Mouse (Mus musculus): ENCODE data around the gene Rab1a.

Rab1a gene

DNA sequence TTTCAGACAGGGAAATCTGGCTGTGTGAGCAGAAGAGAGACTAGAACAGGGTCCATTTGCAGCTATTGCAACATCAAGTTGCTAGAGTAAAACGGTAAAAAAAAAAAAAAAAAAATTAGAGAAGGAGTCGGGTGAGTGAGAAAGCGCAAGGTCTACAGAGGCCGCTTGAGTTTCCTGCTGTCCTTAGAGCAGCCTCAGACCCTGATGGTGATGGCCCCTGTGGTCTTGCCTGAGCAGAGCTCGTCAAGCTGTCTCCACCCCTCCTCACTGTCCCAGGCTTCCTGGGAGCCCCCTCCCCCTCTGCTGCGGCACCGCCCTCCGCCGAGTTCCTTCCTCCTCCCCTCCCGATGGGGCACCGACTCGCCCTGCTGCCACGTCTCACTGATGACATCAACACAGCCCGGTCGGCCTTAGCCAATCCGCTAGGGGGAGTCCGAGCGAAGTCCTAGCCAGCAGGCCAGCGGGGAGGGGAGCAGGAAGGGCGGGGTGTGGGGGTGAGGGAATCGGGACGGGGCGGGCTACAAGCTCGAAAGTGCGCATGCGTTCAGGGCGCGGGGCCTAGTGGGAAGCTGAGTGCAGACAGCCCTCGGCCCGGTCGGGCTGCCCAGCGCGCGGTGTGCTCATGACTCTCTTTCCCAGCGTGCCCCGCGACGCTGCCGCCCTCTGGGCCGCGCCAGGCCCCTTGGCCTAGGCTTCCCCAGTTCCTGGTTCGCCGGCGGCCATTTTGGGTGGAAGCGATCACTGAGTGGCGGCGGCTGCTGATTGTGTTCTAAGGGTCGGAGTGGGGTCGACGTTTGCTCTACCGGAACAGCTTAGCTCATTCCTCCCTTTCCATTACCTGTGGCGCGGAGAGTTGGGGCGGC, at the start of gene Rab1a:
Gene Rab1a, plus strand, starts transcription at position 720 of the 863 bp plus-strand sequence.
- DNase-seq (ENCODE audit: low read depth, low spot score), result peak; percentile 100

GRCm38 (mm10) chr11:20152107-20152901, 48.9 kb upstream of the Rab1a start:
- no peak for DNase-seq (ENCODE audit: low read depth, low spot score)

DNA sequence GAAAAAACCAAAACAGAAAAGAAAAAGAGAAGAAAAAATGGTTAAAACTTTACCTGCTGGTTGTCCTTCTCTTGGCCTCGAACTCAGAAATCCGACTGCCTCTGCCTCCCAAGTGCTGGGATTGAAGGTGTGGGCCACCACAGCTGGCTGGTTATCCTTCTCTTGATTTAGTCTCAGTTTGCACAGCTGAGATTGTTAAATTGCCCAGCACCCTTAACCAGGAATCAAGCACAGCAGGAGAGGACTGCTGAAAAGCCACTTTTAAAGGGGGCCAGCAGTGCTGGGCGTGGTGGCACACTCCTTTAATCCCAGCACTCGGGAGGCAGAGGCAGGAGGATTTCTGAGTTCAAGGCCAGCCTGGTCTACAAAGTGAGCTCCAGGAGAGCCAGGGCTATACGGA, 47.7 kb upstream of the Rab1a start:
- peak; percentile 57 for DNase-seq (ENCODE audit: low read depth, low spot score)

- DNase-seq (ENCODE audit: low read depth, low spot score), result no peak
Measured at GRCm38 (mm10) chr11:20158879-20159278, 42.4 kb upstream of the Rab1a start.

DNA sequence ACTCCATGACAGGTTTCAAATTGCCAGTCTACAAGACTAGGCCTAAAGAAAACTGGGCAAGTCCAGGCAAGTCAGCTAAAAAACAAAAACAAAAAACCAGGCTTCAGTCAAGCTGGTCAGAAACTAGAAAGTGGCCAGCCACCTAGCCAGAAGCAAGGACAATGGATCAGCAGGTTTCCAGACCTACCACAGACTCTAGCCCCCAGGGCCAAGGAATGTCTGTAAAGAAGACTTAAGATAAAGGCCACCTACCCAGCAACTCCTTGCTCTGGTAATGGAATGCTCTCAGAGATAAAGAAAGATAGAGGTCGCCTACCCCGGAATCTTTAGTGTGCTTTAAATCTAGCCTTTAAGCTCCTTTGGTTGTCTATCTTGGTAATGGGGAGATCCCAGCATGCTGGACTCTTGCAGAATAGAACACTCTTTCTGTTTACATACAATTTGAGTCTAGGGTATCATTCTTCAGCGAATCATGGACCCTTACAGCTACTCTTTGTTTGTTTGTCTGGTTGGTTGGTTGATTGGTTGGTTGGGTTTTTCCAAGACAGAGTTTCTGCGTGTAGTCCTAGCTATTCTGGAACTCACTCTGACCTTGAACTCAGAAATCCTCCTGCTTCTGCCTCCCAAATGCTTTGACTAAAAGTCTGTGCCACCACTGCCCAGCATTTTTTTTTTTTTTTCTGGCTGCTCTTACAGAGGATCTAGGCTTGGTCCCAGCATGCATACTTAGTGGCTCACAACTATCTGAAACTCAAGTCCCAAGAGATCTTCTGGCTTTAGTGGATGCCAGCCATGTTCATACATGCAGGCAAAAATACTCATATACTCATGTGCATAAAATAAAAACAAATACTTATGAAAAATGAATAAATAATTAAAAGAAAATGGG, 36.0 kb upstream of the Rab1a start:
- peak; percentile 84 for DNase-seq (ENCODE audit: low read depth, low spot score)

- DNase-seq (ENCODE audit: low read depth, low spot score), result peak; percentile 62
Measured at GRCm38 (mm10) chr11:20165991-20166390, 35.2 kb upstream of the Rab1a start.

DNA sequence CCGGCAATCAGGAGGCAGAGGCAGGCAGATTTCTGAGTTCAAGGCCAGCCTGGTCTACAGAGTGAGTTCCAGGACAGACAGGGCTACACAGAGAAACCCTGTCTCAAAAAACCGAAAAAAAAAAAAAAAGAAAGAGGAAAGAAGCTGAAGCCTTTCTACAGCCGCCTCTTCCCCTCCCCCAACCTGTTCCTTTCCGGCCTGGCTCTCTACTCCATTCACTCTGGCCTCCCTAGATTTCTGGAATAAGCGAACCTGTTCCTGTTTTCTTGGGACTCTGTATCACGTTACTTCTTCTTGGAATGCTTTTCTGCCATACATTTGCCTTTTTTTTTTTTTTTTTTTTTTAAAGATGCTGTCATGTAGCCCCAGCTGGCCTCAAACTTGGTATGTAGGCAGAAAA, 34.8 kb upstream of the Rab1a start:
- peak; percentile 55 for DNase-seq (ENCODE audit: low read depth, low spot score)

DNA sequence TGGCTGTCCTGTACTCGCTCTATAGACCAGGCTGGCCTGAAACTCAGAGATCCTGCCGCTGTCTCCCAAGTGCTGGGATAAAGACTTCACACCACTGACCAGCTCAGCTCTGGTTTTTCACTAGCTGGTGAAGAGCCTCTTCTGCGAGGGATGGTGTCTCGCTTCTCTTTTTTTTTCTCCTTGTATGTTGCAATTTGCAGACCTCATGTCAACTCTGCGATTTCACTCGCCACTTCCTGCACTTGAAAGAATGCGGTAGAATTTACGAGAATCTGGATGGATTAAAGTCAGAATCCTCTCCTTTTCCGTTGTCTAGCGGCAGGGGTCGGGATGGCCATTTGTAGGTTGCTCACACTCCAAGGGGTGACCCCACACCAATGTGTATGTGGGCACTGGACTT, 32.3 kb upstream of the Rab1a start:
- DNase-seq (ENCODE audit: low read depth, low spot score), result no peak

DNA sequence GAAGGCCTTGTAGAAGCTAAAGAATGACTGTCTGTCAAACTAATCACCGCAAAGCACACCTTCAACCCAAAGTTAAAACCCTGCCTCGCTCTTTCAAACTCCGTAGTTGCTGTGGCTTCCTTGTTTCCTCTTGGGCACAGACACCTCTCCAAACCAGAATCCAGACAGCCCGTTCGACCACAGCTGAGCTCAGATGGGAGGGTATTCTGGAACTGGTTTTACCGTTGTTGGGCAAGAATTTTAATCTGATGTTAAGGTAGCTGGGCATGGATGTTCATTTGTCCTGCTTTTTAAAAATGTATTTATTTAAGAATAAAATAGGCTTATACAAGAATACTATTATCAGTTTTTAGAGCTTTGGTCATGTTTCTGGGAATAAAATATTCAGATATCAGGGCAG, 14.0 kb upstream of the Rab1a start:
- DNase-seq (ENCODE audit: low read depth, low spot score), result no peak

GRCm38 (mm10) chr11:20193100-20193736, 8.0 kb upstream of the Rab1a start:
- no peak for DNase-seq (ENCODE audit: low read depth, low spot score)

- DNase-seq (ENCODE audit: low read depth, low spot score), result peak; percentile 42
Measured at GRCm38 (mm10) chr11:20201661-20202101, 449 bp downstream of the Rab1a start.

- peak; percentile 32 for DNase-seq (ENCODE audit: low read depth, low spot score)
Measured at GRCm38 (mm10) chr11:20202299-20203011, 1.2 kb downstream of the Rab1a start.

DNA sequence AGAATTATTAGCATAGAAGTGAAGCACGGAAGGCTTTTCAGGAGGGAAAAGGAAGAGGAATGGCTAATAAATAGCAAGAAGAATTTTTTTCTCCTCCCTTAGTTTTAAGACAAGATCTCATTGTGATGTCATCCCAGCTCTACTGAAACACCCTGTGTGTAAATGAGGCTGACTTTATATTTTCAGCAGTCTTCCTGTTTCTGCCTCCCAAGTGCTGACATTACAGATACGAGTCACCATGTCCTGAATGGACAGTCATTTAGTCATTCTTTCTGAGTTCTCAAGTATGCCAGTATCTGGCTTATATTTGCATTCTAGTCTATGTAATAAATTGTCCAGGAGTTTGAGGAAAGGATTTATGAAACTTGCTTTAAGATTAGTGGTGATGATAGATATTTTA, 3.1 kb downstream of the Rab1a start:
- DNase-seq (ENCODE audit: low read depth, low spot score), result no peak

DNA sequence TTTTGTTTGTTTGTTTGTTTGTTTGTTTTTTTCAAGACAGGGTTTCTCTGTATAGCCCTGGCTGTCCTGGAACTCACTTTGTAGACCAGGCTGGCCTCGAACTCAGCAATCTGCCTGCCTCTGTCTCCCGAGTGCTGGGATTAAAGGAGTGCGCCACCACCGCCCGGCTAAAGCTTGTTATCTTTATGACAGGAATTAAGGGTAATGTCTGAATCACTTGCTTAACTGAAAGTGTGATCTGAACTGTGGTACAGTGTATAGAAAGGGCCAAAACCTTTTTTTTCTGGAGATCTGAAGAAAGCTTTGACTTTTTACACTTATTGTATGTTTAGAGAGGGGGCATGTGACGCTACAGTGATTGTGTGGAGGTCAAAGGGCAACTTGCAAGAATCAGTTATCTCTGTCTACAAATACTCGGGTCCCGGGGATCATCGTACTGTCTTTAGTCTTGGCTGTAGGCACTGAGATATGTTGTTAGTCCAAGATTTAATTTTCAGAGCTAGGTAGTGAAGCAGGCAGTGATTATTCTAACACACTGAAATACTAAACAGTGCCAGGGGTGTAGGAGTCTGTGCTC, 3.7 kb downstream of the Rab1a start:
- no peak for DNase-seq (ENCODE audit: low read depth, low spot score)

GRCm38 (mm10) chr11:20205538-20205937, 4.3 kb downstream of the Rab1a start:
- DNase-seq (ENCODE audit: low read depth, low spot score), result no peak

GRCm38 (mm10) chr11:20206626-20207223, 5.5 kb downstream of the Rab1a start:
- DNase-seq (ENCODE audit: low read depth, low spot score), result no peak

- DNase-seq (ENCODE audit: low read depth, low spot score), result no peak
Measured at GRCm38 (mm10) chr11:20207589-20207988, 6.4 kb downstream of the Rab1a start.

GRCm38 (mm10) chr11:20211838-20212237, 10.6 kb downstream of the Rab1a start:
- DNase-seq (ENCODE audit: low read depth, low spot score), result no peak

GRCm38 (mm10) chr11:20214779-20215178, 13.5 kb downstream of the Rab1a start:
- DNase-seq (ENCODE audit: low read depth, low spot score), result peak; percentile 76

DNA sequence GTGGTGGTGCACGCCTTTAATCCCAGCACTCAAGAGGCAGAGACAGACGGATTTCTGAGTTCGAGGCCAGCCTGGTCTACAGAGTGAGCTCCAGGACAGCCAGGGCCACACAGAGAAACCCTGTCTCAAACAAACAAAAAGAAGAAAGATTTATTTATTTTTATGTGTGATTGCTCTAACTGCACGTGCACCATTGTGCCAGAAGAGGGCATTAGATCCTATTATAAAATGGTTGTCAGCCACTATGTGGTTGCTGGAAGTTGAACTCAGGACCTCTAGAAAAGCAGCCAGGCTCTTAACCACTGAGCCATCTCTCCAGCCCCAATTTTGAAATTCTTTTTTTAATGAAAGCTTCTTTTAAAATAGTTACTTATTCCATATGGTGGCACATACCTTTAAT, 15.2 kb downstream of the Rab1a start:
- DNase-seq (ENCODE audit: low read depth, low spot score), result peak; percentile 59

All from ZHBTc4 (cell line).